In genomic region chr6:81817050-81817827, GRCm38 (mm10) we compare ENCODE assay signal across 9 mouse cellular contexts.
DNase-seq lines count a peak whose midpoint lies in the region; ATAC-seq and TF ChIP-seq lines count a peak whose summit lies in the region.
"Had no signal": no experiment of that assay in that cellular context is flagged by ENCODE, and none has a peak within 500 bp of the region (broad histone marks: within the 10 kb centered on the region; RNA-seq: fewer than 3 reads in every experiment).

No protein-coding gene starts in this region.

- peak; percentile 83 for TF ChIP-seq CTCF in heart, adult 2 months (IDR thresholded peaks at IDR 0.05)
- peak; percentile 82 for TF ChIP-seq CTCF in cortical plate, adult 2 months (IDR thresholded peaks at IDR 0.05; ENCODE audit: extremely low read depth, insufficient read depth, low read length)
- peak; percentile 94 for TF ChIP-seq CTCF in midbrain, postnatal 0 days (IDR thresholded peaks at IDR 0.05)

- no peaks in the 10 kb centered on the region for H3K79me2 ChIP-seq in heart, adult 2 months (replicated peaks; ENCODE audit: control insufficient read depth, insufficient read depth, low read length)

- 70% methylated on average over 9 of the region's 9 CpGs for WGBS in heart, adult 2 months
- WGBS in midbrain, postnatal 0 days = 60% methylated on average over 9 of the region's 9 CpGs

- no peaks in the 10 kb centered on the region for H3K9me3 ChIP-seq in midbrain, postnatal 0 days (ENCODE audit: low read length)
- H3K9me3 ChIP-seq: liver, embryonic 13.5 days had no signal

- no peak overlapping the region for H3K4me3 ChIP-seq in heart, adult 2 months
- no peak overlapping the region for H3K4me3 ChIP-seq in cortical plate, adult 2 months (ENCODE audit: insufficient read depth, low read length)
- H3K4me3 ChIP-seq in midbrain, postnatal 0 days (ENCODE audit: low read depth, low read length) = no peak overlapping the region
- H3K4me3 ChIP-seq: liver, embryonic 13.5 days had no signal

- peak in 1 of 2 experiments; percentile 20 for DNase-seq in heart, adult 2 months
- DNase-seq in heart, adult 9 months (ENCODE audit: low spot score in 2 of 2) = no peak
- peak; percentile 76 for DNase-seq in R1 (ENCODE audit: low read depth, low spot score)
- peak; percentile 89 to 90 for DNase-seq in left cerebral cortex, postnatal 14 days (ENCODE audit: low spot score in 2 of 2)
- DNase-seq in midbrain, postnatal 0 days (ENCODE audit: low spot score) = peak; percentile 86
- DNase-seq: liver, embryonic 13.5 days had no signal

- H3K9ac ChIP-seq in heart, adult 2 months (ENCODE audit: low read depth, low read length) = no peak overlapping the region
- H3K9ac ChIP-seq in midbrain, postnatal 0 days (replicated peaks; ENCODE audit: low read length, poor library complexity, severe bottlenecking) = no peak overlapping the region
- H3K9ac ChIP-seq: liver, embryonic 13.5 days had no signal

- H3K36me3 ChIP-seq in heart, adult 2 months (ENCODE audit: control insufficient read depth, insufficient read depth, low read length) = no peaks in the 10 kb centered on the region
- H3K36me3 ChIP-seq in midbrain, postnatal 0 days (ENCODE audit: insufficient read depth, low read length) = no peaks in the 10 kb centered on the region
- H3K36me3 ChIP-seq: liver, embryonic 13.5 days had no signal

- H3K4me2 ChIP-seq in midbrain, postnatal 0 days (ENCODE audit: low read depth, low read length, poor library complexity, severe bottlenecking) = no peak overlapping the region
- H3K4me2 ChIP-seq: liver, embryonic 13.5 days had no signal

- TF ChIP-seq POLR2A in heart, adult 2 months (IDR thresholded peaks at IDR 0.05; ENCODE audit: insufficient read depth, low read depth, low read length) = no peak
- TF ChIP-seq POLR2A in cortical plate, adult 2 months (IDR thresholded peaks at IDR 0.05; ENCODE audit: extremely low read depth, insufficient read depth, low read length) = no peak

- ATAC-seq in hematopoietic stem cell, adult 5-6 weeks (replicated peaks in 1 of 2; ENCODE audit: insufficient read depth in 1 of 2, low FRiP score in 2 of 2, low TSS enrichment in 1 of 2, low read depth in 1 of 2, poor library complexity in 2 of 2, severe bottlenecking in 2 of 2) = peak; percentile 56 to 62; a peak in 1 of 4 replicates
- peak; percentile 78 for ATAC-seq in midbrain, postnatal 0 days (ENCODE audit: low FRiP score)
- ATAC-seq in monocyte, adult 5-6 weeks (replicated peaks; ENCODE audit: insufficient number of reproducible peaks, low FRiP score, low TSS enrichment, poor library complexity, severe bottlenecking) = no peak

- no peak for TF ChIP-seq EP300 in heart, adult 2 months (IDR thresholded peaks at IDR 0.05; ENCODE audit: insufficient read depth, low read depth, low read length)

- intact Hi-C loops in heart, adult 2 months (cut with DNase I) = no loop called here
- intact Hi-C loops in left cerebral cortex, postnatal 14 days (cut with DNase I) = no loop called here

- no peaks in the 10 kb centered on the region for H3K4me1 ChIP-seq in heart, adult 2 months (ENCODE audit: control insufficient read depth, insufficient read depth, low read length)
- H3K4me1 ChIP-seq in cortical plate, adult 2 months (ENCODE audit: control insufficient read depth, insufficient read depth, low read length) = peaks cover 1% of the 10 kb centered on the region
- H3K4me1 ChIP-seq in midbrain, postnatal 0 days (ENCODE audit: insufficient read depth, low read length) = no peaks in the 10 kb centered on the region
- H3K4me1 ChIP-seq: liver, embryonic 13.5 days had no signal

- H3K27ac ChIP-seq in heart, adult 2 months = no peak overlapping the region
- no peak overlapping the region for H3K27ac ChIP-seq in cortical plate, adult 2 months (ENCODE audit: insufficient read depth, low read length)
- H3K27ac ChIP-seq in midbrain, postnatal 0 days (ENCODE audit: low read depth, low read length) = peak overlapping the region; percentile 9; the same call in 1 of the 2 replicates
- H3K27ac ChIP-seq: liver, embryonic 13.5 days had no signal

- no peaks in the 10 kb centered on the region for H3K27me3 ChIP-seq in heart, adult 2 months (ENCODE audit: control insufficient read depth, insufficient read depth, low read length)
- no peaks in the 10 kb centered on the region for H3K27me3 ChIP-seq in midbrain, postnatal 0 days (ENCODE audit: insufficient read depth, low read length)
- H3K27me3 ChIP-seq: liver, embryonic 13.5 days had no signal

Comparison
In these comparisons a context has a peak if more than half of its experiments do, and no peak if none do; other contexts are left out.
1. DNase-seq: peak in R1 (single experiment), left cerebral cortex, postnatal 14 days (2 of 2) and midbrain, postnatal 0 days (single experiment); none in heart, adult 9 months (0 of 2).
2. Peak in every context shown above with its lines, with median percentiles within 50 percentile points of each other: CTCF ChIP-seq.